Mouse (Mus musculus): Measurements from ENCODE around the gene Trio.

DNA sequence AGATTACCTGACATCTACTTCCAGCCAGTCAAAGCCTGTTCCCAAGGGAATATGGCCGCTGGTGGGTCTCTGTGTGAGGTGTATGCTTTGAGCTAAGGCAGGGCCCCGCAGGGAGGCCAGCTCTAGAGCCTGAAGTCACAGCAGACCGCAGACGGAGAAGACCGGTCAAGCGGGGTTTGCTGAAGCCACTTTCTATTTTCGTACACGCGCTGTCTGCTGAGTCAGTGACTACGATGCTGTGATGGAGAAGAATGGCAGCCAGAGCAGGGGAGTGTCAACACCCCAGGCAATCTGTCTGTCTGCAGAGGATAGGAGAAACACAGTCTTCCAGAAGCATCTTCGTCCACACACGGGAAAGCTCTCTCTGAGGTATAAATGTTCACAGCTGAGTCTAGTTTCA is 223.4 kb downstream of the Trio start:
- TF ChIP-seq POLR2A (IDR thresholded peaks at IDR 0.05; ENCODE audit: low read depth, low read length) (no peak), CTCF (IDR thresholded peaks at IDR 0.05; ENCODE audit: borderline replicate concordance, insufficient read depth, low read length) (no peak)

All from embryonic fibroblast, embryonic 13.5 days (primary cell).